Mouse (Mus musculus) cerebellum, adult 2 months (tissue): ENCODE results near the gene Wnt9b.

Experiments used
- CTCF ChIP-seq: fragments of 200-500 bp; IDR thresholded peaks from 2 replicates; pipeline ENCODE4 v1.5.1; 2011; ENCODE audit warnings: low read depth, mild to moderate bottlenecking, control low read depth, low read length, moderate library complexity, borderline replicate concordance; ENCODE audit not compliant: insufficient read depth
- POLR2A ChIP-seq: fragments of 200-500 bp; IDR thresholded peaks from 2 replicates; pipeline ENCODE4 v1.6.1; 2011; ENCODE audit warnings: low read length, control low read depth, borderline replicate concordance; ENCODE audit not compliant: insufficient read depth

- TF ChIP-seq POLR2A (no peak), CTCF (no peak)
Measured at GRCm38 (mm10) chr11:103696851-103697564, 52.6 kb downstream of the Wnt9b start.
